Mouse (Mus musculus): ENCODE results near the gene Mta2.

GRCm38 (mm10) chr19:8991245-8991870 lies 49.7 kb downstream of the Mta2 start:
- TF ChIP-seq CTCF (IDR thresholded peaks at IDR 0.05; ENCODE audit: control insufficient read depth, insufficient read depth, insufficient replicate concordance, low read depth, low read length) (no peak), POLR2A (IDR thresholded peaks at IDR 0.05; ENCODE audit: control insufficient read depth, low read depth, low read length) (no peak)
